Mouse (Mus musculus): ENCODE results near the gene Mllt11. TPM values are rescaled to one million over a fixed set of nuclear protein-coding genes. Genes with fewer than 3 reads are reported as not detected.
"Not testable (repeated sequence)": the region's sequence is repeated elsewhere in the genome, so short reads cannot be mapped to it uniquely, and the experiment has no call there.

Gene Mllt11
- polyA plus RNA-seq, 1 experiment from 2014 or later: 18.8 TPM

- WGBS: under 1% methylated on average over 64 of the region's 64 CpGs
- Histone ChIP-seq H3K27ac (peak within 1 kb of the TSS; percentile 97), H3K4me2 (peak within 1 kb of the TSS; percentile 88), H3K27me3 (no peaks in the 10 kb centered on the region), H3K9me3 (no peaks in the 10 kb centered on the region), H3K4me3 (peak within 1 kb of the TSS; percentile 82), H3K36me3 (peaks cover 38% of the 10 kb centered on the region), H3K4me1 (peaks cover 41% of the 10 kb centered on the region), H3K9ac (peak within 1 kb of the TSS; percentile 95)
- peak; percentile 77 for ATAC-seq (ENCODE audit: insufficient number of reproducible peaks, insufficient read depth, low FRiP score, low TSS enrichment, low read depth)
These were observed 3.6 kb downstream of the Mllt11 start, which contains the start of gene Cdc42se1 for GRCm38 (mm10) chr3:95228148-95228893. Gene Cdc42se1 (plus strand): TSS chr3:95228732.

GRCm38 (mm10) chr3:95227214-95227613, 4.8 kb downstream of the Mllt11 start:
- peaks cover 38% of the 10 kb centered on the region for H3K4me1 ChIP-seq
- H3K27ac ChIP-seq: peak overlapping the region; percentile 97
- no peak for ATAC-seq (ENCODE audit: insufficient number of reproducible peaks, insufficient read depth, low FRiP score, low TSS enrichment, low read depth)

GRCm38 (mm10) chr3:95224295-95224694, 7.7 kb downstream of the Mllt11 start:
- no peak overlapping the region for H3K27ac ChIP-seq
- no peaks in the 10 kb centered on the region for H3K27me3 ChIP-seq
- no peaks in the 10 kb centered on the region for H3K9me3 ChIP-seq
- no peak for ATAC-seq (ENCODE audit: insufficient number of reproducible peaks, insufficient read depth, low FRiP score, low TSS enrichment, low read depth)
- no peak overlapping the region for H3K4me2 ChIP-seq
- H3K36me3 ChIP-seq: peaks cover 53% of the 10 kb centered on the region
- H3K9ac ChIP-seq: no peak overlapping the region
- H3K4me3 ChIP-seq: no peak overlapping the region
- peaks cover 10% of the 10 kb centered on the region for H3K4me1 ChIP-seq
- WGBS: 35% methylated on average over 6 of the region's 6 CpGs

More at GRCm38 (mm10) chr3:95227214-95227613, 4.8 kb downstream of the Mllt11 start:
- peak overlapping the region; percentile 95 for H3K9ac ChIP-seq
- H3K27me3 ChIP-seq: no peaks in the 10 kb centered on the region
- H3K36me3 ChIP-seq: peaks cover 38% of the 10 kb centered on the region
- H3K9me3 ChIP-seq: no peaks in the 10 kb centered on the region
- H3K4me2 ChIP-seq: peak overlapping the region; percentile 88
- WGBS: 15% methylated on average over 1 of the region's 1 CpGs
- H3K4me3 ChIP-seq: peak overlapping the region; percentile 82

GRCm38 (mm10) chr3:95223041-95223440, 8.9 kb downstream of the Mllt11 start:
- H3K4me2 ChIP-seq: no peak overlapping the region
- WGBS: 98% methylated on average over 2 of the region's 2 CpGs
- no peaks in the 10 kb centered on the region for H3K27me3 ChIP-seq
- peaks cover 16% of the 10 kb centered on the region for H3K4me1 ChIP-seq
- H3K4me3 ChIP-seq: no peak overlapping the region
- H3K27ac ChIP-seq: no peak overlapping the region
- H3K9me3 ChIP-seq: no peaks in the 10 kb centered on the region
- peaks cover 56% of the 10 kb centered on the region for H3K36me3 ChIP-seq
- ATAC-seq (ENCODE audit: insufficient number of reproducible peaks, insufficient read depth, low FRiP score, low TSS enrichment, low read depth): no peak
- H3K9ac ChIP-seq: 0 out of 2 replicates have a peak overlapping the region, but pooled peaks have one; percentile 11

GRCm38 (mm10) chr3:95218466-95219137, 13.4 kb downstream of the Mllt11 start:
- no peak for ATAC-seq (ENCODE audit: insufficient number of reproducible peaks, insufficient read depth, low FRiP score, low TSS enrichment, low read depth)
- 82% methylated on average over 6 of the region's 6 CpGs for WGBS
- Histone ChIP-seq H3K27ac (peak overlapping the region; percentile 99), H3K9me3 (no peaks in the 10 kb centered on the region), H3K27me3 (no peaks in the 10 kb centered on the region), H3K4me2 (peak overlapping the region; percentile 67), H3K4me1 (peaks cover 14% of the 10 kb centered on the region), H3K36me3 (peaks cover 60% of the 10 kb centered on the region), H3K9ac (peak overlapping the region; percentile 91), H3K4me3 (peak overlapping the region; percentile 66)

GRCm38 (mm10) chr3:95217255-95218134, 14.5 kb downstream of the Mllt11 start, which contains the start of gene Gabpb2:
Gene Gabpb2 (minus strand): TSS chr3:95217916.
- no peaks in the 10 kb centered on the region for H3K27me3 ChIP-seq

GRCm38 (mm10) chr3:95216655-95217254, 15.2 kb downstream of the Mllt11 start:
- Histone ChIP-seq H3K4me1 (peaks cover 14% of the 10 kb centered on the region), H3K9ac (peak overlapping the region; percentile 91), H3K4me3 (peak overlapping the region; percentile 66), H3K27me3 (no peaks in the 10 kb centered on the region), H3K27ac (peak overlapping the region; percentile 99), H3K4me2 (peak overlapping the region; percentile 67), H3K9me3 (no peaks in the 10 kb centered on the region), H3K36me3 (peaks cover 51% of the 10 kb centered on the region)
- WGBS: 15% methylated on average over 4 of the region's 4 CpGs
- no peak; the same call in 1 of the 2 replicates for ATAC-seq (ENCODE audit: insufficient number of reproducible peaks, insufficient read depth, low FRiP score, low TSS enrichment, low read depth)

More at GRCm38 (mm10) chr3:95217255-95218134, 14.5 kb downstream of the Mllt11 start, which contains the start of gene Gabpb2:
- no peaks in the 10 kb centered on the region for H3K9me3 ChIP-seq
- peak within 1 kb of the TSS; percentile 91 for H3K9ac ChIP-seq
- peak within 1 kb of the TSS; percentile 66 for H3K4me3 ChIP-seq
- ATAC-seq (ENCODE audit: insufficient number of reproducible peaks, insufficient read depth, low FRiP score, low TSS enrichment, low read depth): peak; percentile 86
- peak within 1 kb of the TSS; percentile 99 for H3K27ac ChIP-seq
- peaks cover 14% of the 10 kb centered on the region for H3K4me1 ChIP-seq
- peaks cover 53% of the 10 kb centered on the region for H3K36me3 ChIP-seq
- 1% methylated on average over 56 of the region's 56 CpGs for WGBS
- H3K4me2 ChIP-seq: peak within 1 kb of the TSS; percentile 67

- Histone ChIP-seq H3K36me3 (peaks cover 44% of the 10 kb centered on the region), H3K4me2 (no peak overlapping the region), H3K27me3 (no peaks in the 10 kb centered on the region), H3K4me1 (peaks cover 13% of the 10 kb centered on the region), H3K9me3 (no peaks in the 10 kb centered on the region), H3K27ac (no peak overlapping the region), H3K9ac (no peak overlapping the region), H3K4me3 (no peak overlapping the region)
- 91% methylated on average over 1 of the region's 1 CpGs for WGBS
- ATAC-seq (ENCODE audit: insufficient number of reproducible peaks, insufficient read depth, low FRiP score, low TSS enrichment, low read depth): no peak
These were observed 18.4 kb downstream of the Mllt11 start for GRCm38 (mm10) chr3:95213609-95213975.

GRCm38 (mm10) chr3:95212889-95213608, 18.9 kb downstream of the Mllt11 start:
- H3K9me3 ChIP-seq; H3K27me3 ChIP-seq; H3K9ac ChIP-seq; ATAC-seq (ENCODE audit: insufficient number of reproducible peaks, insufficient read depth, low FRiP score, low TSS enrichment, low read depth); H3K4me2 ChIP-seq; H3K4me3 ChIP-seq; H3K27ac ChIP-seq; H3K4me1 ChIP-seq: not testable (repeated sequence)
- peaks cover 48% of the 10 kb centered on the region for H3K36me3 ChIP-seq
- WGBS: 89% methylated on average over 9 of the region's 10 CpGs

- Histone ChIP-seq H3K4me3 (no peak overlapping the region), H3K36me3 (peaks cover 63% of the 10 kb centered on the region), H3K4me1 (no peaks in the 10 kb centered on the region), H3K4me2 (no peak overlapping the region), H3K9ac (no peak overlapping the region), H3K27ac (no peak overlapping the region), H3K9me3 (no peaks in the 10 kb centered on the region), H3K27me3 (no peaks in the 10 kb centered on the region)
- ATAC-seq (ENCODE audit: insufficient number of reproducible peaks, insufficient read depth, low FRiP score, low TSS enrichment, low read depth): no peak
- 80% methylated on average over 2 of the region's 2 CpGs for WGBS
These were observed 21.4 kb downstream of the Mllt11 start for GRCm38 (mm10) chr3:95210585-95210984.
